Mouse (Mus musculus) heart, postnatal 10 days (tissue): ENCODE measurements around the gene Usp37. TPM values are rescaled to one million over a fixed set of nuclear protein-coding genes. Genes with fewer than 3 reads are reported as not detected.

ENCODE experiments used
- DNase-seq, 2 experiments: peaks; one replicate each; pipeline ENCODE4 v3.0.0; 2021
- intact Hi-C: fragments of 180-260 bp; cut with DNase I; formaldehyde crosslinking; loops from one replicate; pipeline ENCODE4 v1.15.1; 2025
- total RNA-seq, 2 experiments: library from RNA; stranded (reverse); gene quantifications; 2 replicates each; pipeline ENCODE4 v1.2.3; 2021

The Usp37 gene
- total RNA-seq, 2 experiments from 2014 or later: 13.6 to 18.5 TPM

DNA sequence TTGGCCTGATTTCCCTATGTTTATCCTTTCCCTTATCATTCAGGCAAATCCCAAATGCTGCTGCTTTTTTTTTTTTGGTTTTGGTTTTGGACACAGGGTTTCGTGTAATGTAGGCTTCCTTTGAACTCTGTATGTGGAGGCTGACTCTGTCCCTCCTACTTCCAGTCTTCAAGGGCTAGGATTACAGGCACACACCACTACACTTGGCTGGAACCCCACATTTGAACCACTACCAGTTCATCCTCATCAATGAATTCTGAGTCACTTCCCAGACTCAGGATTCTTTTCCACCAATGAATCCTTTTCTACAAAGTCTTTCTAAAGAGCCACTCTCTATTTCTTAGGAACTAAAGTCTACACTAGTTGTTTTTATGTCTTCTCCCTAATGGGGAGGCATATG lies 43.0 kb downstream of the Usp37 start:
- intact Hi-C loops: no loop called here
- DNase-seq: no peak

DNA sequence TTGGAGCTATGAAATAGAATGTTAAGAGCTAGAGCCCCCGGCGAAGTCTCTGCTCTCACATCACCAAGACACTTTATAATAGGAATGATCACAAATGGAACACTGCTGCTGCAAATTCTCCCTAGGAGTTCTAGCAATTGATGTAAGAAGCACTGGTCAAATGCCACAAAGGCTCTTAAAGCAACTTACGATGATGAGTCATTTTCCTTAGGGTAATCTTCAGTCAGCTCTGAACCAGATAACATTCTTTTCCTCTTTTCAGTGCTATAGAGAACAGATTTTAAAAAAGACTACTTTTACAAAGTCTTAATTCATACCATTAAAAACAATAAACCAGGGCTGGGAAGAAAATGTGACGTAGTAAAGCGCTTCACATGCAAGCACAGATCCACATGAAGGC lies 58.3 kb downstream of the Usp37 start:
- DNase-seq: no peak
- intact Hi-C loops: no loop called here

DNA sequence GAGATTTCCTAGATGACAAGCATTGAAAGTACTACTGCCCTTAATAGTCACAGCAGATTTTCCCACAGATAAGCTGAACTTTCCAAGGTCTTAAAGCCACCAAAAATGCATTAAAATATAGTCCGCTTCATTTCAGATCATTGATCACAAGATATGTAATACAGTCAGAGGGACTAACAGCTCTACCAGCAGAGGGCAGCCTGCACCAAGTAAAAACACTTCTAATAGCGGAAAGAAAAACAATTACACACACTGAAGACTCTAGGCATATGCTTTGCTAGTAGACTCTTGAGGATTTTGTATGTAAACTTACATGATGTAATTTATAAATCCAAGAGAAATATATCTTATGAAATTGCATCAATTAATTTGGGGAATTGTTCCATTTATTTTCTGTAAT lies 83.8 kb downstream of the Usp37 start:
- peak; percentile 29 to 57 for DNase-seq
- intact Hi-C loops: loop anchor here (5.0 kb wide), 2 partner anchors 112 to 297 kb away; no protein-coding TSS in a partner anchor

DNA sequence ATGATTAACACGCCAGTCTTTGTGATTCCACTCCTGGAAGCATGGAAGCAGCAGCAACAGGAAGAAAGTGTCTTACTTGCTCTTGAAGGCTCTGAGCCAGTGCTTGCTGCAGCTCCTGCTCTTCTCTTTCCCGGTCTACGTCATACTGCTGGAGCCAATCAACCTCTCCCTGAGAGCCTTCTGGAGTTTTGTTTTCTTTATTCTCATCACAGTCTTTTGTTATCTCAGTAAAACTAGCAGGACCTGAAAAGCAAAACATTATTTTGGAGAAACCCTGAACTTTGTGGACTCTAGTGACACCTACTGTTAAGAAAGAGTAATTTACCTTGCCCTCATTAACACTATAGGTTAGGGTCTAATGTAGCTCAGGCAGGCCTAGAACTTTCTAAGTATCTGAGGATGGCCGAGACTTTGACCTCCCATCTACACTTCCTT lies 91.5 kb downstream of the Usp37 start:
- peak; percentile 46 to 50 for DNase-seq
- intact Hi-C loops: loop anchor here (1.0 to 5.0 kb wide), 5 partner anchors 54 to 247 kb away; partner anchors contain the start of gene Catip

DNA sequence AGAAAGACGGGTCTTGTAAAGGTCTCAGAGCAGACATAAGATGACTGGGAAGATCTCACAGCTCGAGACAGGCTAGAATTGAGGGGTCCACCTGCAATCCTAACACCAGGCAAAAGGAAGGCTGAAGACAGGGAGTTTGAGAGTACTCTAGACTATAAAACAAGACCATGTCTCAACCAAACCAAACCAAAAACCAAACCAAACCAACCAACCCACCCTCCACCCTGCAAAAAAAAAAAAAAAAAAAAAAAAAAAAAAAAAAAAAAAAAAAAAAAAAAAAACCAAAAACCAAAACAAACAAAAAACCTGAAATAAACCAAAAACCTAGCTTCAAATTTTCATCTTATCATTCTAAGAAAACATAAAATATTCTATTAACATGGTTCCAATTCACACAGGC lies 99.5 kb downstream of the Usp37 start:
- intact Hi-C loops: no loop called here

DNA sequence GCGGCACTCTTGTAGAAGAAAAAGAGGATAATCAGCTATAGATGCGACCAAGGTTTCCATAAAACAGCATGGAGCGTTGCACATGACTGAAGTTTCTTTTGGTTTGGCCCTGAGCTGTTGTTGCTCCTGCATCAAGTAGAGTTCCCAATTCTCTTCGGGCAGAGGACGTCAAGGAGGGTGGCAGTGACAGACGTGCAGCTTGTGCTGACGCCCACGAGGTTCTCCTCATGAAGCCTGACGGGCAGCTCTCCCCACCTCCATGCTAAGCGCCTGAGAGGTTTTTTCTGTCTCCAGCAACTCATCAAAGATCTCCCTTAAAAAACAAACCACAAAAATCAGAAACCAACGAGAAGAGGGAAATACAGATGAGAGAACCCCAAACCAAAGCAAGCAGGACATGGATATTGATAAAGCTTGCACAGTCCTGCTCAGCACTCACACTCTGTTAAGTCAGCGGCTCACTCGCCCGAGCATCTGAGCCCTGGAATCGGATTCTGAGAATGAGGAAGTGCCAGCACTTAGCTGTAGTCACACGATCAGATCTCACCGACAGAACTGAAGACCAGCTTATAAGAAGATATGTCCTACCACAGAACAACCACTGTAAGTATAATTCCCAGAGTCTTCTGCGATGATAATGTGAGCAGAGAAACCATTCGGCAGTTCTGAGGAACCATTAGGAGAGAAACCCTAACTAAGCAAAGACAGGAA lies 104.8 kb downstream of the Usp37 start:
- intact Hi-C loops: loop anchor here (5.0 kb wide), 1 partner anchor 37 kb away; no protein-coding TSS in a partner anchor
- no peak for DNase-seq

More for the DNA sequence above, 99.5 kb downstream of the Usp37 start:
- no peak for DNase-seq

DNA sequence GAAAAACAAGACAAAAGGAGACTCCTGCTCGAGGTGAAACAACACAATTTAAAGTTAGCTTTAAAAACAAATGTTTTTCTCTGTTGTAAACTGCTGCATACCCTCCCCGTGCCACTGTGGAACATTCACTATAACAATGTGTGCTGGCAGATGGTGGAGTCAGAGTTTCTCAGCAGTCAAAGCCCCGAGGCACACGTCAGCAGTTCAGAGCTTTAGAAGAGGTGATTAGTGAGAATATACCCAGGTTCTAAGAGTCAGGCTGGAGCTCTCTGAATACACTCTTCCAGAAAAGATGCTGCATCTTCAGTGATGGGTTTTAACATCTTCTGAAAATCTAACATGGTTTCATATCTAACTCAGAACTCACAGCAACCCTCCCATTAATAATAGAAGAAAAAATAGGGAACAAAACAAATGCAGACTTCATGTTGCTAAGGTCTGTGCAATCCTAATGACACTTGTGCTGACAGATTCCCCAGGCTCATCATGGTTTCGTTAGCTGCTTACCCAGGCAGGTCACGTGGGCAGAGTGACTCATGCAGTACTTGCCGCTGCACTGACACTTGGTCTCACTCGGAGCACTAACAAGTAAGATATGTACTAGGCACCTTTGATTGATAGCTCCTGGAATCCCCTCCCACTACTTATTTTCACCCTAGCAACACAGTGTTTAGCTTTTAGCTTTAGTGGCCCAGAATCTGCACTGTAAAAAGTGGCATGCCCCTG lies 106.2 kb downstream of the Usp37 start:
- intact Hi-C loops: loop anchor here (5.0 kb wide), 1 partner anchor 36 kb away; no protein-coding TSS in a partner anchor
- DNase-seq: peak; percentile 51 to 57

DNA sequence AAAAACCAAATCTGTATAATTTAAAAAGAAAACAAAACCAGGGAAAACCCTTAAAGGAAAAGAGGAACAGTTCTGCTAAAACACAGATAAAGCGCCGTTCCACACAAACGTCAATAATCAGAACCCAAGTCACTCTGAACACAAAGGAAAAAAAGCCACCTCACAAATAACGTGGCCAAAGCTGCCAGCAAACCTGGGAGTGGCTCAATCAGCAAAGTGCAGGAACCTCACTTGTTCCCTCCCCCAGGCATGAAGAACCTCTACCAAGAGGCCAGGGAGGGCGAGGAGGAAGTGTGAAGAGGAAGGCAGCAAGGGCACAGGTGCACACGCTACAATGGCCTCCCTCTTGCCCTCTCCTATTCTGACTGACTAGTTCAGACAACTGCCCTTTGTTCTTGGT lies 108.5 kb downstream of the Usp37 start:
- intact Hi-C loops: loop anchor here (5.0 kb wide), 1 partner anchor 33 kb away; no protein-coding TSS in a partner anchor
- DNase-seq: no peak

DNA sequence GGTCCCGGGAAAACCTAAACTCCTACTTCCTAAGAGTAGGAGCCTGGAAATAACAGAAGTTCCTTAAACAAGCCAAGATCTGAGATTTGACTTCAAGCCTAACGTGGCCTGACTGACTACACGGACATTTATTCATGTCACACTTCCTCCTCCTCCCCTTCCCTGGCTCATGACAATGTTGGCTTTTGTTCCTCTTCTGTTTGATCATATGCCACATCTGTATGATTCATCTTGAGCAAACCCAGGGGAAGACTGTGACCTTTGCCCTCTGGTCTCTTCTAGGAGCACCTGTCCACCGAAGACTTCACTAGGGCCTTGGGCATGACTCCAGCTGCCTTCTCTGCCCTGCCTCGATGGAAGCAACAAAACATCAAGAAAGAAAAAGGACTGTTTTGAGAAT lies 109.5 kb downstream of the Usp37 start:
- peak in 1 of 2 experiments; percentile 19 for DNase-seq

DNA sequence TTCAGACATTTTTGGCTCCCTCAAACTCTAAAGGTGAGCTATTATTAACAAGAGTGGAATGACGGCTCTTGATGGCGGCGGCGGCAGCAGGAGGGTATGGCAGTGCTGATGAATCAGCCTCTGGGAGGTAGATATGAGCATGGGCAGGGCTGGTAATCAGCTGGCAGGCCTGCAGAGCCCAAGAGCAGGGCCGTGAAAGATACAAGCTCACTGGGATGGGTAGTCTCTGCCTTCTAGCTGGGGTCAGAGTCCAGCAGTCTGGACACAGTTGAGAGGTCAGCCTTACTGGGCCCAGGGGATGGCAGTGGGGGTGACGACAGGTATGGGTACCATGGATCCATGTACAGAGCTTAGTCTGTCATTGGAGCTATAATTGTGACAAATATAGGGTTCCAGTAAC lies 110.9 kb downstream of the Usp37 start:
- no peak for DNase-seq
- intact Hi-C loops: no loop called here

More for the DNA sequence above, 109.5 kb downstream of the Usp37 start:
- intact Hi-C loops: no loop called here

DNA sequence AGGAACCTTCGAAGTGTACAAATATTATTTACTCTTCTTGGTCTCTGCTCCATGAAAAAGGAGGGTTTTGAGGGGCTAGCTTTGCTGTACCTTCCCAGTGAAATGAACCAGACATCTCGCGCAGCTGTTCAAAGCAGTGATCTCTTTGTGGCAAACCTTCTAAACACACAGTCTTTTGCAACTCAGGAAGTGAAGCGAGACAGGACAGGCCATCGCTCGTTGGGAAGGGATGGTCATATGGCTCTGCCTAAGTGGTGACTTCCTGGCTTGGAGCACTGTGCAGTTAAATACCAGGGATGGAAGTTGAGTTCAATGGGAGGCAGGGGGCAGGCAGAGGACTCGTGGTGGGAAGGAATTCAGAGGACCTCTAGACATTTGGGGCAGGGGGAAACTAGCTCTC lies 118.2 kb downstream of the Usp37 start:
- DNase-seq: no peak
- intact Hi-C loops: no loop called here

DNA sequence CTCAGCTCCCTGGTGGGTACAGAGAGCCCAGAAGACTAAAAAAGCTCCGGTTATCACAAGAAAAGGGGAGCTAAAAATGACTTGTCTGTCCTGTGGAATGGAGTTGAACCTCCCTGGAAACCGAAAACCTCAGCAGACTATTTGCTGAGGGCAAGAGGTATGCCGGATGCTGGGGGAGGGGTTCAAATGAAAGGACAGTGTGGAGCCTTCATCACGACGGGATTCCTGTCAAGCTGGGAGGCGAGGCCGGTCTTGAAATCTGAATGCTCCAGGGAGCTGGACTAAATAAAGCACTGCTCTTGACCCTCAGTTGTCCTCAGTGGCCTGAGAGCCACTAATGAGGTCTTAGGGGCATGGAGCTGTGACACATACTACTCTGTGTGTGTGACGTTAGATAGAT lies 120.9 kb downstream of the Usp37 start:
- no peak for DNase-seq
- intact Hi-C loops: no loop called here

DNA sequence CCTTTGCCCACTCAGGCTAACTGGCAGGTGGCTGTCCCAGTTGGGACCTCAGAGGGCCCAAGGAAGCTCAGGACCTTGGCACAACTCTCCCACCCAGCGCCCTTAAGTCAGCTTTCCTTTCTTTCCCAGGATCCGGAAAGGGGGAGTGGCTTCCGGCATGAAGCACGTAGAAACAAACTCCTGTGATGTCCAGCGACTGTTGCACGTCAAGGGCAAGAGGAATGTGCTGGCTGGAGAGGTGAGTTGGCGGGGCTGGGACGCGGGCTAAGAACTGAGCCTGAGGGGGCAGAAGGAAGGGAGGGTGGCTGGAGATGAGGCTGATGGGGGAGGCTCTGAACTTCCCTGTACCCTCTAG lies 124.7 kb downstream of the Usp37 start:
- DNase-seq: peak; percentile 32 to 50

DNA sequence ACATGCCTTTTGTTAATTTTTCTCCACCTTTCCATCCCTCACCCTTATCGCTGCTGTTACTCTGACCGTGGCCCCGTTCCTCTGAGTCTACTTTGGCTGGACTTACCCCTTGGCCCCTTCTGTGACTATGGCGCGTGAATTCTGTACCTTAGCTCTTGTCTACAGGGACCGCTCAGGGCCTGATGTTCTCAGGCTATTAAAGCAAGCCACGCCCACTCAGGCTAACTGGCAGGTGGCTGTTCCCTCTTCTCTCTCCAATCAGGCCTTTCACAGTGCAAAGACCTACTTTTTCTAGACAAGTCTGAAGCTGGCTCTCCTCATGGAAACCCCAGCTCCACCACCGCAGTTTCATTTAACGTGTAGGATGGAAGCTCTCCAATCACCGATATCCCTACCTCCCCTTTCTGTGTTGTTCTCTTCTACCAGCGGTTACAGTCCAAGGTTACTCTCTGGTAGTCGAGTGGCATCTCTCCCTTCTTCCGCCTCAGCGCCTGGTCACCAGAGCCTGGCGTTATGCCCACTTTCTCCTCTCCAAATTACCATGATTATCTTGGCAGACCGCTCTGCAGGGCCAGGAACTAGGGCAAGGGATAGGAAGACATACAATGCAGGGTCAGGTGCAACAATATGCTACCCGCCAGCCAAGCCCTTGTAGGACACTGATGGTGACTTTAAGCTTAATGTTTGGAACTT lies 125.2 kb downstream of the Usp37 start:
- DNase-seq: peak; percentile 44 to 55
- intact Hi-C loops: loop anchor here (2.0 kb wide), 1 partner anchor 16 kb away; no protein-coding TSS in a partner anchor

More for the DNA sequence above, 124.7 kb downstream of the Usp37 start:
- intact Hi-C loops: loop anchor here (2.0 kb wide), 1 partner anchor 17 kb away; no protein-coding TSS in a partner anchor

DNA sequence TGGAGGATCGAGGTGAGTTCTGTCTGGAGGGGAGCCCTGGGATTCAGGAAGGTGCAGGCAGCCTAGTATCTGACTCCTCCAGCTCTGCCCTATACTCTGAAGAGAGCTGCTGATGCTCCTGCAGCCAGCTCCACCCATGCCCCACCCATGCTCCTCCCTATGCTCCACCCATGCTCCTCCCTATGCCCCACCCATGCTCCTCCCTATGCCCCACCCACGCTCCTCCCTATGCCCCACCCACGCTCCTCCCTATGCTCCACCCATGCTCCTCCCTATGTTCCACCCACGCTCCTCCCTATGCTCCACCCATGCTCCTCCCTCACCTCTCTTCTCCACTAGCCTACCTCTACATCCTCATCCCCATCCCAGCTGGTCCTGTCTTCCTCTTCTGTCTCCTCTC lies 128.9 kb downstream of the Usp37 start:
- intact Hi-C loops: no loop called here
- no peak for DNase-seq

DNA sequence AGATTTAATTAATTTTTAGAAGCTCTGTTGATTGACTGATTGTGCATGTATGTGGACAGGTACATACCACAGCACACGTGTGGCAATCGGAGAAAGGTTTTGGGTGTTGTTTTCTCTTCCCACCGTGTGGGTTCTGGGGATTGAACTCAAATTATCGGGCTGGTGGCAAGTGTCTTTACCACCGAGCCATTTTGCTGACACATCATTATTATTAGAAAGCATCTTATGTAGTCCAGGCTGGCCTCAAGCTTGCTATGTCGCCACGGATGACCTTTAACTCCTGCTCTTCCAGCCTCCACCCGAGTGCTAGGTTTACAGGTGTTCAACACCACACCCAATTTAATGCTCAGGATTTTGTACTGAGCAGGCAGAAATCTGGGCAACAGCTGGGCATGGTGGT lies 131.4 kb downstream of the Usp37 start:
- intact Hi-C loops: no loop called here
- no peak for DNase-seq

DNA sequence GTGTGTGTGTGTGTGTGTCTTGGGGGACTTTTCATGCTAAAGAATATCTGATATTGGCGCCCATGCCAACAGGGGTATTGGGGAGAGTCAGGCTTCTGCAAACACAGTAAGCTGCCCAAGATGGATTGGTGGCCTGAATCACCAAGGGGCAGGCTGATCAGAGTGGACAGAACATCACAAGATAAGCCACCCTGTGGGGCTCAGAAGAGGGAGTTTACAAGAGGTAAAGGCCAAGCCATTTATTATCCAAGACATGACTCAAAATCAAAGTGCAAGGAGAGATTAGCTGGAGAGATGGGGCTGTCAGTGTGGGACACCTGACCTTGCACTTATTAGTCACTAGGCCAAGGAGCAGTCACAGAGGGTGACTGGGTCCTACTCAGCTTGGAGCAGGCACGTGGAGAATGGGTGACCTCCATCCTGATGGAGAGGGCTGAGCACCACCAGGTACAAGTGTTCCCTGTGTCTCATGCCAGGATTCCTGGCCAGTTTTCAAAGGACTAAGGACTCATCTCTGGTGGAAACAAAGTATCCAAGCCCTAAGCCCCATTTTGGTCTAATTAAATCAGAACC lies 132.2 kb downstream of the Usp37 start:
- intact Hi-C loops: no loop called here
- DNase-seq: no peak

DNA sequence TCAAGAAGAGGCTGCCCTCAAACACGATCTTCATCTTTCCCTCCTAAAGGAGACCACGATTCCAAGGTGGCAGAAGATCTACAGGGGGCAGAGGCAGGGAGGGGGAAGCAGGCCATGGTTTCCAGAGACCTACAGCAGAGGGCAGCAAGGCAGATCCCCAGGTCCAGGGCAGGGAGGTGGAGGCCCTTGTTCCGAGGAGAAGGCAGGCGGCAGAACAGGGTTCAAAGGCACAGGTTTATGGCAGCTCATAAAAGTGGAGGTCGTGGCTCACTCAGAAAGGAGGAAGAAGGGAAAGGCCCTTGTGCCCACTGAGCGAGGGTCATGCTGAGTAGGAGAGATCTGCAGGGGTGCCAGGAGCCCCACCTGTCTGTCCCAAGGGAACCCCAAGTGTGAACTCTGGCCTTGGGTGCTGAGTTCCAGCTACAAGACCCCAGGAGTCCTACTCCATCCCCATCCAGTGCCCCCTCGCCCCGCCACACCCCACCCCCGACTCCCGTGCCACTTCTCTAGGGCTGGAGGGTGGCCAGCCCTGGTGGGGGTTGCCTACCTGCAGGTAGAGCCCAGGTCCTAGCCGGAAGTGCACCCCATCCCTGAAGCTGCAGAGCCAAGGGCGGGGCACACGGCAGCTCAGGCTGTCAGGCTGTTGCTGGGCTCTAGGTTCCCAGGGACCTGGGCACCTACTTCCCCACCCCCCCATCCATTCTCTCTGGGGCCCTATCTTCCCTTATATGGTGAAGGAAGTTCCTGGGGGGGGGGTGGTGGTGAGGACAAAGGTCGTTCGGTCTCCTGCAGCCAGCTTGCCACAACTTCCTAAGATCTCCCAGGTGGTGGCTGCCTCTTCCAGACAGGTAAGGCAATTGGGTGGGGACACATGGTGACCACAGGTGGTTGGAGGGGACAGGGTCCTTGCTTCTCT lies 135.2 kb downstream of the Usp37 start, which contains the start of gene Vil1:
Vil1 (plus strand) TSS at position 788 of the 916 bp plus-strand sequence.
- intact Hi-C loops: no loop called here
- no peak for DNase-seq

DNA sequence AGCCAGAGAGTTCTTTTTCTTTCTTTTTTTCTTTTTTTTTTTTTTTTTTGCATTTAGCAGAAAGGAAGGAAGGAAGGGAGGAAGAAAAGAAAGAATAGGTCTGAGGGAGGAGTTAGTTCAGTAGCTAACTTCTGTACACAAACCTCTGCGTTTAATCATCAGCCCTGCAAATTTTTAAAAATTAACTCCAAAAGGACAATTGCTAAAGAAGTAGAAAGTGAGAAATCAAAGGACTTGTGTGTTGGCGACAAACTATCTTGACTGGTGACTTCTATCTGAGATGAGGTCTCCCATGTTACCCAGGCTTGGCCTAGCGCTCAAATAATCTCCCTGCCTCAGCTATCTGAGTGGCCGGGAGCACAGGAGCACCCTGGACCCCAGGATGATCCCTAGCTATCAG lies 139.9 kb downstream of the Usp37 start:
- DNase-seq: no peak
- intact Hi-C loops: loop anchor here (5.0 kb wide), 1 partner anchor 33 kb away; no protein-coding TSS in a partner anchor
